Mouse (Mus musculus) gastrocnemius, postnatal 10 days (tissue): ENCODE data around the gene Utrn. TPM values are rescaled to one million over a fixed set of nuclear protein-coding genes. Genes with fewer than 3 reads are reported as not detected.
"Not testable (repeated sequence)": the region's sequence is repeated elsewhere in the genome, so short reads cannot be mapped to it uniquely, and the experiment has no call there.

ENCODE experiments used
- DNase-seq: peaks from one replicate; pipeline ENCODE4 v3.0.0; 2021; ENCODE audit warnings: mixed read lengths
- total RNA-seq, 2 experiments: library from RNA; stranded (reverse); gene quantifications; 2 replicates each; pipeline ENCODE4 v1.2.3; 2021

Gene Utrn
- total RNA-seq, 2 experiments from 2014 or later, result 60.0 to 71.8 TPM

DNA sequence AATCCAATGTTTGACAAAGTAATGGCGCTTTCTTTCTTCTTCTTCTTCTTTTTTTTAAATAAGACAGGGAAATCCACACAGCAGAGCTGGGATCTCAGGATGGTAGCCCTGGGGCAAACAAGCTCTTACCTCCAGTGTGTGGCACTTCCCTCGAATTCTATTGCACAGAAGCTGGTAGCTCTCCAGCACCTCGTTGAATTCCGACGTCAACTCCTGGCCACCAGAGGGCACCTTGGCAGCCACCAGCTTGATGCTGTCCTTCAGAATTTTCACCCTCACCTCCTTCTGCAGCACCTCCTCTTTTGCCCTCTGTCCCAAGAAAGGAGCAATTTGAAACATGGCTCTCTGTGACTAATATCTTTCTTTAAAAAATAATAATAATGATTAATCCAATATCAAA, 178.6 kb downstream of the Utrn start:
- peak; percentile 62 for DNase-seq

- DNase-seq, result no peak
Measured at GRCm38 (mm10) chr10:12685683-12686082, 183.5 kb downstream of the Utrn start.

GRCm38 (mm10) chr10:12684018-12684417, 185.1 kb downstream of the Utrn start:
- no peak for DNase-seq

DNA sequence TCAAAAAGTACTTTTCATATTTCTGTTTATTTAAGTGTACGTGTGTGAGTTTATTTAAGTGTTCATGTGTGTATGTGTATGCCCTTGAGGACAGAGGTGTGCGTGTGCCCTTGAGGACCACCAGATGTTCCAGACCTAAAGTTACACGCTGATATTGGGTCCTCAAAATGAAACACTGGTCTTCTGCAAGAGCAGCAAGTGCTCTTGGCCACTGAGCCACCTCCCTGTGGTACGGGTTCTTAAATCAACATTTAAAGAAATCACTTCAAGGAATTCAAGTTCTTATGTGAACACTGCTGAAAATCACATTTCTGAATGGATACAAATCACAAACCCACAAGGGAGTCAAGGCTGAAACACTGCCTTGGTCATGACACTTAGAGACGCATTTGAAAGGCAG, 195.9 kb downstream of the Utrn start:
- DNase-seq, result no peak

DNA sequence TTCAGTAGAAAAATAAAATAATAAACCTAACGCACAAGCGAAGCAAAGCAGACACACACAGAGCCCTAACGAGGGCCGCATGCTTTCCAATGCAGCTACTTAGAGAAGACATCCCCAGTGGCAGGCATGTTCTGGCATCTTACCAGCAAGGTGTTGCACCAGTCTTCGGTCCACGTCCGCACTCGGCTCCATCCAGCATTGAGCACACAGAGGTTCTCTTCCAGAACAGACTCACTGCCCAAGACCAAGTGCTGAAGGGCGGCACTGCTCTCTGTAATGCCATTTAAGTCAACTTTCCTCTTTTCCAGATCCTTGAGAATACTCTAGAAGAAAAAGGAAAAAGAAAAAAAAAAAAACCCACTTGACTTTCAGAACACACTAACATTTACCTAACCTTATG, 197.6 kb downstream of the Utrn start:
- no peak for DNase-seq

DNA sequence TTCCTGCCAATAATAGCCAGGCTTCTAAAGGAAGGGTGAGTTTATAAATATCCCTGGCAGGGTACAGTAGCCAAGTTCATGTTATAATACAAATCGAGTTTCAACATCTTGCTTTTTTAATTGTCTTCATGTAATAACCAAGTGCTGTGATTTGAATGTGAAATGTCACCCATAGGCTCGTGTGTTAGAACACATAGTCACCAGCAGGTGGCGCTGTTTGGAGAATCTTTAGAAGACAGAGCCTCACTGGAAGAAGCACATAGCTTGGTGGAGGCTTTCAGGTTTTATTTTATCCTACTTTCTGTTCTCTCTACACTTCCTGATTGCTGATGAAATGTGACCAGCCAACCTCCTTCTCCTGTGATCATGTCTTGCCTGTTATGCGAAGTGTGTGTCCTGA, 207.1 kb downstream of the Utrn start:
- DNase-seq, result no peak

DNA sequence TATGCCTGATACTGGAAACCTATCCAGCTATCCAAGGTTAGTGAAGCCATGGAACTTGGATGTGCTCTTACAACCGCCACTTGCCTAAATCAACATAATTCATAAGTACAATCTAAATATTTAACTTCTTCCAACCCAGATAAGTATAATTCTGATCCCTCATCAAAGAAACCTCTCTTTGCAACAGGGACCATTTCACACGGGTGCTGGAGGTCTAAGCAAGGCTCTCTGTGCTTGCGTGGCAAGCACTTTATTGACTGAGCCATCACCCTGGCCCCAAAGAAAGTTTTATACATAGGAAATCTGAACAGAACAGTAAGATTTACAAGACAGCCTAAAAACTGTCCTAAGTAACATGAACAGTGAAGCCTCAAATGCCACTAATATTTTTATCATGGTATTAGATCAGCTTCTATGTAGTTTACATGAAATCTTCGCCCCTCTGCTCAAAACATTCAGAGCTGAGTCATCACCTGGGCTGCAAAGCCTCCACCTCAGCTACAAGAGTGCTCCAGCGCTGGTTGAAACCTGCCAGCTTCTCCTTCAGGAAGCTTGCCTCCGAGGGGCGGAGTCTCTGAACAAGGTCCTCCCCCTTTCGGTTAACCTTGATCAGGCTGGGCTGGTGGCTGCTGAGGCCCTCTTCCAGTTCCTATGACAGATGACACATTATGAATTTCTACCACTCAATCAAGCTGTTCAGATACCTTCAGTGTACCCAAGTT, 211.0 kb downstream of the Utrn start:
- no peak for DNase-seq

GRCm38 (mm10) chr10:12652988-12653387, 216.2 kb downstream of the Utrn start:
- DNase-seq, result no peak

- DNase-seq, result no peak
Measured at GRCm38 (mm10) chr10:12646119-12646518, 223.0 kb downstream of the Utrn start.

GRCm38 (mm10) chr10:12643336-12643735, 225.8 kb downstream of the Utrn start:
- no peak for DNase-seq

GRCm38 (mm10) chr10:12639638-12640037, 229.5 kb downstream of the Utrn start:
- DNase-seq, result no peak

DNA sequence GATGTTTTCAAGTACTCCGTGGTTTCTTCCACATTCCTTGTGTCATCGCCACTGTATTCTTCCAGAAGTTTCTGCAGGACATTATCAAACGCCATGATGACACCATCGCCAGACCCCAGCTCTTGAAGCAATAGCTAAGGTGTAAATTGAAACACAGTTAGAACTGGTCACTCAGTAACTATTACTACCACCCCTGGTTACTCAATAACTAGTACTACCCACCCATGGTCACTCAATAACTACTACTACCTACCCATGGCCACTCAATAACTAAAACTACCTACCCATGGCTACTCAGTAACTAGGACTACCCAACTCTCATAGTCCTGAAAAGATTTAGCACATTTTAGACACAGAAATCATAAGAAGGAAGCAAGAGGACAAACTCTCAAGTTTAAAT, 235.2 kb downstream of the Utrn start:
- DNase-seq, result no peak

DNA sequence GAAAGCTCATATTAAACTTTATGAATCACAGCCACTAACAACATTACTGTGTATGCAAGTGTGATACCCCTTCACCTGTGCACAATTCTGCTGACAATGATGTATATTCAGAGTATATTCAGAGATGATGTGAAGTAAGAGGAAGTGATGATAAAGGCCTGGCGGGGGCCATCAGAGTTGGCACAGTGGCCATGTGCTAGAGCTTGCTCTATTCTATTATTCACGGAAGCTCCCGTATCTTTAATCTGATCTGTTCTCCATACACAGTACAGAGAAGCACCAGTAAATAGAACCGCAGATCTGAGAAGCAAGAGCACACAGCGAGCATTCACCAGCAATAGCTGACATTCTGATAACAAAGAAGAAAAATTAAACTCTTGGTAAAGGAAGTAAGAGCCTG, 238.2 kb downstream of the Utrn start:
- no peak for DNase-seq

DNA sequence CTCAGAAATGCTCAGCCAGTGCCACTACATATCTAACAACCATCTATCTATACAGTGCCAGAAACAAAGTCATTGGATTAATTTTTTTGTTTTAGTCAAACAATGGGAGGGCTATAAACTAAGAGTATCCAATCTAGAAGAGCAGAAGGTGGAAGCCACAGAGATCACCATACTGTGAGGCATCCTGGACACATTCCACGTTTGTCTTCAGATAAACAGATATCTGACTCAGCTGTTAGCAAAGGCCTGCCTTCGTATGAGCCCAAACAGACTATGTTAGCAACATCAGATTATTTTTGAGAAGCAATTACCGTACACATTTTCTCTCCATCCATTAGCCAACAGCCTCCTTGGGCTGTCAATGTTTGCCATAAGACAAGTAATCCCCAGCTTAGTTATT, 250.8 kb downstream of the Utrn start:
- no peak for DNase-seq

GRCm38 (mm10) chr10:12615723-12616122, 253.4 kb downstream of the Utrn start:
- DNase-seq, result no peak

- DNase-seq, result peak; percentile 6
Measured at GRCm38 (mm10) chr10:12614465-12615199, 254.5 kb downstream of the Utrn start.

- peak; percentile 25 for DNase-seq
Measured at GRCm38 (mm10) chr10:12612235-12612863, 256.8 kb downstream of the Utrn start.

DNA sequence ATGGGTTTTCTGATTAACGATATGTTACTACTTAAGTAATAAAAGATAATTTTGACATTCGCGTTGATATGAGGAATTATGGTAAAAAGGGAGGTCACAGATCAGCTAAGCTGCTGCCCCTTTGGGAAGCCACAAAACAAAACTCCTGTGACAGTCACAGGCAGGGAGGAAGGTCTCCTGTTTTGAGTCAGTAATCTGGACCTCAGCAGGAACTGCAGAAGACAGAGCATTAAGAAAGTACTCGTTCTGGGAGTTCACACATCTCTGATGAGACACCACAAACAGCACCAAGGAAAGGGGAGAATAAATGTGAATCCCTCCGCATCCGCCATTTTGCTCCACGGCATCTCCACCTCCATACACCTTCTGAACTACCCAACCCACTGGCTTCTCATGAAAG, 259.3 kb downstream of the Utrn start:
- DNase-seq, result no peak

DNA sequence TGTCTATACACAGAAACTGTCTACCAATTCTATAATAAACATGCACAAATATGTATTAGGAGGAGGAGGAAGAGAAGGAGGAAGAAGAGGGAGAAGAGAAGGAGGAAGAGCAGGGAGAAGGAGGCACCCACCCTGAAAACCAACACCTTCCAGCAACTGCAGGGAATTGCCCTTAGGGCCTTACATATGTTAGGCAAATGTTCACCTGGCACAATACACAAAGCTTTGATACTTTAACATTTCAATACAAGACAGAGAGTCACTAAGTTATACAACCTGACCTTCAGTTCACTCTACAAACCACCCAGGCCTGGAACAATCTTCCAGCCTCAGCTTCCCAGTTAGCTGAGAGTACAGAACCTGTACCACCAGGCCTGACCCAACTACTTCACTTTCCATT, 260.5 kb downstream of the Utrn start:
- no peak for DNase-seq

- not testable (repeated sequence) for DNase-seq
Measured at GRCm38 (mm10) chr10:12607180-12607579, 262.0 kb downstream of the Utrn start.

GRCm38 (mm10) chr10:12595379-12595778, 273.8 kb downstream of the Utrn start:
- no peak for DNase-seq

DNA sequence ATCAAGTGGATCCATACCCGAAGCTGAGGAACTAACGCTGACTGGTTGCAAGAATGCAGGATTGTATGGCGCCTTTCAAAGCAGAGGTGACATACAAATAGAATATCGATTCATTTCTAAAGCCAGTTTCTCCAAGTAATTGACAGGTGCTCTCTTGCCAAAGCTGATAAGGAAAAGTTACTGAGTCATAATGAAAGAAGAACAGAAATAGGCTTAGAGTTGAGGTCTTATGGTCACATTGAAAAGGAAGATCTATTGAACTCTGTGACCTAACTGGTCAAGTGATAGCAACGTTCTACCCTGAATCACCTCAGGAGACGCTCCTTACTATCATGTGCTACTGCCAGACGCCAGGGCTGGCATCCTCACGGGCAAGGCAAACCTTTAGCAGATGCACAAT, 274.2 kb downstream of the Utrn start:
- no peak for DNase-seq

- DNase-seq, result peak; percentile 8
Measured at GRCm38 (mm10) chr10:12593071-12593470, 276.1 kb downstream of the Utrn start.
